Mouse (Mus musculus) kidney, postnatal 0 days (tissue): ENCODE measurements around the gene Mrgpra6. TPM values are rescaled to one million over a fixed set of nuclear protein-coding genes. Genes with fewer than 3 reads are reported as not detected.

ENCODE experiments used
- ATAC-seq: fragments of 200-750 bp; cut with Nextera tagmentation; replicated peaks from 2 replicates; pipeline ENCODE4 v1.8.0; 2017; ENCODE audit warnings: low read depth, moderate number of reproducible peaks, moderate TSS enrichment, moderate library complexity; ENCODE audit not compliant: low FRiP score
- DNase-seq: peaks from one replicate; pipeline ENCODE4 v3.0.0-alpha.2; 2016; ENCODE audit warnings: low spot score
- H3K27ac ChIP-seq: fragments of 300-500 bp; sonication (generic); 2 replicates; pipeline ENCODE4 v1.5.1; 2014; ENCODE audit warnings: mild to moderate bottlenecking
- H3K27me3 ChIP-seq: fragments of 300-500 bp; sonication (generic); 2 replicates; pipeline ENCODE4 v1.6.1; 2014; ENCODE audit warnings: low read length, mixed read lengths; ENCODE audit not compliant: insufficient read depth
- H3K36me3 ChIP-seq: fragments of 300-500 bp; sonication (generic); 2 replicates; pipeline ENCODE4 v1.6.1; 2014; ENCODE audit warnings: low read length, mixed read lengths; ENCODE audit not compliant: insufficient read depth
- H3K4me1 ChIP-seq: fragments of 300-500 bp; sonication (generic); replicated peaks from 2 replicates; pipeline ENCODE4 v1.6.1; 2014; ENCODE audit warnings: antibody characterized with exemption, low read length, mixed read lengths; ENCODE audit not compliant: insufficient read depth
- H3K4me2 ChIP-seq: fragments of 300-500 bp; sonication (generic); 2 replicates; pipeline ENCODE4 v1.6.1; 2014; ENCODE audit warnings: mild to moderate bottlenecking, low read length, moderate library complexity, mixed read lengths
- H3K4me3 ChIP-seq: fragments of 300-500 bp; sonication (generic); replicated peaks from 2 replicates; pipeline ENCODE4 v1.5.1; 2014; ENCODE audit warnings: low read depth, low read length
- H3K9ac ChIP-seq: fragments of 300-500 bp; sonication (generic); 2 replicates; pipeline ENCODE4 v1.6.1; 2014; ENCODE audit warnings: low read depth, low read length
- H3K9me3 ChIP-seq: fragments of 300-500 bp; sonication (generic); replicated peaks from 2 replicates; pipeline ENCODE4 v1.6.1; 2016; ENCODE audit warnings: low read length, inconsistent platforms, mixed read lengths
- CTCF ChIP-seq: IDR thresholded peaks from 2 replicates; pipeline ENCODE4 v1.5.1; 2016; ENCODE audit warnings: antibody characterized with exemption, low read depth, mild to moderate bottlenecking, moderate library complexity
- WGBS: fragments of 180-500 bp; shearing (Covaris S2); extraction: QIAGEN DNeasy Blood & Tissue Kit; methylation state at CpG from one replicate; pipeline ENCODE4 v1.1.7; 2014; 5-methylcytosine and 5-hydroxymethylcytosine counted together
- polyA plus RNA-seq: library from polyadenylated mRNA; unstranded; fragments of >200 nt; fragmentation: Nextera tagmentation; extraction: Ambion mirVana; gene quantifications from 2 replicates; pipeline ENCODE4 v1.2.1, GENCODE M21; 2015

Mrgpra6 gene
- not detected in 2 replicates for polyA plus RNA-seq

DNA sequence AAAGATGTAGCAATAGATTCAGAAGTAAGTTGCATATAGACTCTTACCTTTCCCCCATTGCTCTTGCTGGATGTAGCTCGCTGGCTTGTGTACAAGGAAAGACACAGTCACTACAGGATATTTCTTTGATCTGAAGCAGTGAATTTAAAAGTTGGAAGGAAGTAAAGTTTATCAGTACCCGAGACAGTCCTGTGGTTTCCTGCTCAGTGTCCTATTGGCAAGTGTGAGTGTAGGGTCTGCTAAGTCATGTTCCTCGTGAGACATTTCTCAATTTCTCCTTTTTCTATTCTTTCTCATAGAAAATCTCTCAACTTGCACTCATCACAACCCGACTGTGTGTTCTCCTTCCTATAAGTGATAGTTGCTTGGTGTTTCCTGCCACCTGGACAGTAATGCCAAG, at the start of gene Mrgpra6:
Mrgpra6 (minus strand) TSS at position 91 of the 400 bp plus-strand sequence.
- Histone ChIP-seq H3K36me3 (no peaks in the 10 kb centered on the region), H3K9ac (no peak within 1 kb of the TSS), H3K27ac (no peak within 1 kb of the TSS), H3K27me3 (no peaks in the 10 kb centered on the region), H3K4me1 (no peaks in the 10 kb centered on the region), H3K4me2 (no peak within 1 kb of the TSS), H3K4me3 (no peak within 1 kb of the TSS), H3K9me3 (no peaks in the 10 kb centered on the region)
- TF ChIP-seq CTCF: no peak
- ATAC-seq: no peak
- 62% methylated on average over 4 of the region's 4 CpGs for WGBS
- DNase-seq: no peak

- no peak for DNase-seq
- Histone ChIP-seq H3K4me3 (no peak within 1 kb of the TSS), H3K4me2 (no peak within 1 kb of the TSS), H3K9ac (no peak within 1 kb of the TSS), H3K9me3 (no peaks in the 10 kb centered on the region), H3K27ac (no peak within 1 kb of the TSS), H3K27me3 (no peaks in the 10 kb centered on the region), H3K36me3 (no peaks in the 10 kb centered on the region), H3K4me1 (no peaks in the 10 kb centered on the region)
- ATAC-seq: no peak
- WGBS: 52% methylated on average over 1 of the region's 1 CpGs
- TF ChIP-seq CTCF: no peak
Observed at GRCm38 (mm10) chr7:47252770-47253169, 48.0 kb upstream of the Mrgpra6 start, which contains the start of gene Mrgpra9. Gene Mrgpra9 (minus strand): TSS chr7:47252848.

- Histone ChIP-seq H3K9me3 (no peaks in the 10 kb centered on the region), H3K4me1 (no peaks in the 10 kb centered on the region), H3K36me3 (no peaks in the 10 kb centered on the region), H3K27ac (no peak overlapping the region), H3K4me2 (no peak overlapping the region), H3K27me3 (no peaks in the 10 kb centered on the region), H3K4me3 (no peak overlapping the region), H3K9ac (no peak overlapping the region)
- TF ChIP-seq CTCF: peak; percentile 7; the same call in 1 of the 2 replicates
- 59% methylated on average over 3 of the region's 3 CpGs for WGBS
- ATAC-seq (no peak), DNase-seq (no peak)
Observed at GRCm38 (mm10) chr7:47244658-47245057, 39.9 kb upstream of the Mrgpra6 start.

DNA sequence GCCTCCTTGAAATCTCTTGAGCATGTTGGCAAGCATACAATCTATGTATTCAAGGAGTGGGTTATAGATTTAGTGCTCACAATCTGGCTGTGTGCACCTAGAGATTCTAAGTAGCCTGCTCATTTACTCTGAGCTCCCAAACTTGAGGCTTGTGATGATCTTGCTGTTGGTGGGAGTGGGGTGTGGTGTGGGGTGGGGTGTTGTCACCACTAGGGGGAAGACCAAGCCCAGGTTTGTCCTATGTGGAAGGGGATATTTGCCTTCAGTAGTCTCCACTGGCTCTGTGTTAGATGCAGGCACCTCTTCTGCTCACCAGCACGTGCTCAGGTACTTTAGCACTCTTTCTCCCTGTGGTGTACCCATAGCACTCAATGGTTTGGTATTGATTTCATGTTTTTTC, 9.4 kb downstream of the Mrgpra6 start:
- H3K9ac ChIP-seq: no peak overlapping the region
- H3K4me3 ChIP-seq: no peak overlapping the region
- TF ChIP-seq CTCF: no peak
- H3K27me3 ChIP-seq: no peaks in the 10 kb centered on the region
- 61% methylated on average over 1 of the region's 1 CpGs for WGBS
- H3K9me3 ChIP-seq: no peaks in the 10 kb centered on the region
- no peaks in the 10 kb centered on the region for H3K4me1 ChIP-seq
- ATAC-seq (no peak), DNase-seq (no peak)
- no peak overlapping the region for H3K4me2 ChIP-seq
- no peaks in the 10 kb centered on the region for H3K36me3 ChIP-seq
- no peak overlapping the region for H3K27ac ChIP-seq

GRCm38 (mm10) chr7:47170814-47171213, 33.9 kb downstream of the Mrgpra6 start:
- no peak for TF ChIP-seq CTCF
- Histone ChIP-seq H3K4me2 (no peak overlapping the region), H3K27ac (no peak overlapping the region), H3K4me1 (no peaks in the 10 kb centered on the region), H3K9ac (no peak overlapping the region), H3K27me3 (no peaks in the 10 kb centered on the region), H3K9me3 (no peaks in the 10 kb centered on the region), H3K36me3 (no peaks in the 10 kb centered on the region), H3K4me3 (no peak overlapping the region)
- no peak for ATAC-seq
- 71% methylated on average over 5 of the region's 5 CpGs for WGBS
- DNase-seq: no peak

DNA sequence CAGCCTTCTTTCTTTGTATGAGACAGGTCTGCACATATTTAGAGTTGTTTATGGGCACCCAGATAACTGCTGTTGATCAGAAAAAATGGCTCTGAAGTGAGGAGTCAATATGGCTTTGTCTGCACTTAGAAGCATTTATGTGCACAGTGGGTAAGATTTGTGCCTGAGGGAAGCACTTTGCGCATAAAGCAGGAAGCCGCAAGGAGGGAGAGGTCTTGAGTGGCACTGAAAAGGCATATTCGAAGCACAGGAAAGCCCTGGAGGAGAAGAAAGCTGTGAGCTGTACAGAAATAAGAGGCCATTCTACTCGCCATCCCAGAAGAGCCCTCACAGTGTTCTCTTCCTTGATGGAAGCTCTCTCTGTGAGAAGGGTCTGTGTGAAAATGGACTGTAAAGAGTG, 39.7 kb downstream of the Mrgpra6 start:
- no peak overlapping the region for H3K27ac ChIP-seq
- no peak for DNase-seq
- H3K9me3 ChIP-seq: no peaks in the 10 kb centered on the region
- WGBS: 82% methylated on average over 4 of the region's 4 CpGs
- no peaks in the 10 kb centered on the region for H3K36me3 ChIP-seq
- ATAC-seq: no peak
- no peaks in the 10 kb centered on the region for H3K4me1 ChIP-seq
- no peak for TF ChIP-seq CTCF
- H3K27me3 ChIP-seq: no peaks in the 10 kb centered on the region
- no peak overlapping the region for H3K4me3 ChIP-seq
- H3K9ac ChIP-seq: no peak overlapping the region
- H3K4me2 ChIP-seq: no peak overlapping the region

GRCm38 (mm10) chr7:47163203-47163602, 41.5 kb downstream of the Mrgpra6 start:
- H3K9me3 ChIP-seq: no peaks in the 10 kb centered on the region
- H3K27ac ChIP-seq: no peak overlapping the region
- no peaks in the 10 kb centered on the region for H3K27me3 ChIP-seq
- no peaks in the 10 kb centered on the region for H3K36me3 ChIP-seq
- WGBS: 66% methylated on average over 4 of the region's 4 CpGs
- no peak for DNase-seq
- TF ChIP-seq CTCF: no peak
- no peaks in the 10 kb centered on the region for H3K4me1 ChIP-seq
- H3K4me3 ChIP-seq: no peak overlapping the region
- no peak overlapping the region for H3K4me2 ChIP-seq
- no peak for ATAC-seq
- H3K9ac ChIP-seq: no peak overlapping the region
